Mouse (Mus musculus) midbrain, embryonic 14.5 days (tissue): ENCODE measurements at regions not wholly inside any gene's neighbourhood (a gene's known extent, or its start where the extent isn't known, plus 50 kb on each side); places are given as distances from the start of the nearest gene placed in this dataset.

Source experiments
- ATAC-seq: fragments of 200-750 bp; cut with Nextera tagmentation; 2 replicates; pipeline ENCODE4 v1.8.0; 2017; ENCODE audit warnings: moderate number of reproducible peaks, moderate library complexity; ENCODE audit not compliant: low FRiP score, low TSS enrichment
- DNase-seq: peaks from one replicate; pipeline ENCODE4 v3.0.0-alpha.2; 2015
- H3K27ac ChIP-seq: fragments of 300-500 bp; sonication (generic); replicated peaks from 2 replicates; pipeline ENCODE4 v1.5.1; 2014; ENCODE audit warnings: mild to moderate bottlenecking, low read depth, low read length, moderate library complexity
- H3K27me3 ChIP-seq: fragments of 300-500 bp; sonication (generic); 2 replicates; pipeline ENCODE4 v1.6.1; 2014; ENCODE audit warnings: low read length, control low read depth, mixed read lengths; ENCODE audit not compliant: control insufficient read depth, insufficient read depth
- H3K36me3 ChIP-seq: fragments of 300-500 bp; sonication (generic); 2 replicates; pipeline ENCODE4 v1.6.1; 2014; ENCODE audit warnings: low read length, control low read depth; ENCODE audit not compliant: control insufficient read depth, insufficient read depth
- H3K4me1 ChIP-seq: fragments of 300-500 bp; sonication (generic); 2 replicates; pipeline ENCODE4 v1.6.1; 2014; ENCODE audit warnings: mild to moderate bottlenecking, antibody characterized with exemption, low read length, control low read depth; ENCODE audit not compliant: control insufficient read depth, insufficient read depth
- H3K4me2 ChIP-seq: fragments of 300-500 bp; sonication (generic); 2 replicates; pipeline ENCODE4 v1.6.1; 2014; ENCODE audit warnings: mild to moderate bottlenecking, low read length, moderate library complexity
- H3K4me3 ChIP-seq: fragments of 300-500 bp; sonication (generic); replicated peaks from 2 replicates; pipeline ENCODE4 v1.5.1; 2014; ENCODE audit warnings: low read depth, low read length
- H3K9ac ChIP-seq: fragments of 300-500 bp; sonication (generic); replicated peaks from 2 replicates; pipeline ENCODE4 v1.6.1; 2014; ENCODE audit warnings: mild to moderate bottlenecking, low read length, moderate library complexity
- H3K9me3 ChIP-seq: fragments of 300-500 bp; sonication (generic); 2 replicates; pipeline ENCODE4 v1.6.1; 2016; ENCODE audit warnings: low read length, control low read depth, mixed read lengths; ENCODE audit not compliant: control insufficient read depth
- WGBS: fragments of 180-500 bp; shearing (Covaris S2); extraction: QIAGEN DNeasy Blood & Tissue Kit; methylation state at CpG from one replicate; pipeline ENCODE4 v1.1.7; 2014; 5-methylcytosine and 5-hydroxymethylcytosine counted together

DNA sequence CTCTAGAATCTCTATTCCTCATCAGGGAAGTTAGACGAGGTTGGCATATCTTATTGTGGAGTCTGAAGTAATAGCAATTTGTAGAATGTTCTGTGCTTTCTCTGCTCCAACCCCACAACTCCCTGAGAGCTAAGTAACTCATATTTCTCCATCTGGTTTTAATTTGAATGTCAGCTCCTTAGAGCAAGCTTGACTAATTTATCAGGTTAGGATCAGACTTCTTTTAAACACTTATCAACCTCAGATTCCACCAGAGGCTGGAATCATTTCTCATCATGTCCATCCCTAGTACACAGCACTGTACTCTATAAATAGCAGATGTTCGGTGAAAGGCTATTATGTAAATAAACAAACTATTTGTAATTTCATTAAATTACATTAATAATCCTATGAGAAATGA is 485.4 kb upstream of the Kif18a start:
- H3K27ac ChIP-seq, result no peak overlapping the region
- H3K4me3 ChIP-seq, result no peak overlapping the region
- ATAC-seq (no peak), DNase-seq (no peak)
- H3K9me3 ChIP-seq, result no peaks in the 10 kb centered on the region
- H3K36me3 ChIP-seq, result no peaks in the 10 kb centered on the region
- no peaks in the 10 kb centered on the region for H3K27me3 ChIP-seq
- no peak overlapping the region for H3K4me2 ChIP-seq
- WGBS, result 86% methylated on average over 2 of the region's 2 CpGs
- no peaks in the 10 kb centered on the region for H3K4me1 ChIP-seq
- no peak overlapping the region for H3K9ac ChIP-seq

GRCm38 (mm10) chr2:108796816-108797581 is 483.5 kb upstream of the Kif18a start:
- Histone ChIP-seq H3K27me3 (no peaks in the 10 kb centered on the region), H3K9ac (no peak overlapping the region), H3K27ac (no peak overlapping the region), H3K36me3 (no peaks in the 10 kb centered on the region), H3K4me1 (no peaks in the 10 kb centered on the region), H3K9me3 (no peaks in the 10 kb centered on the region), H3K4me3 (no peak overlapping the region), H3K4me2 (no peak overlapping the region)
- 90% methylated on average over 2 of the region's 2 CpGs for WGBS
- DNase-seq, result no peak
- ATAC-seq, result no peak

DNA sequence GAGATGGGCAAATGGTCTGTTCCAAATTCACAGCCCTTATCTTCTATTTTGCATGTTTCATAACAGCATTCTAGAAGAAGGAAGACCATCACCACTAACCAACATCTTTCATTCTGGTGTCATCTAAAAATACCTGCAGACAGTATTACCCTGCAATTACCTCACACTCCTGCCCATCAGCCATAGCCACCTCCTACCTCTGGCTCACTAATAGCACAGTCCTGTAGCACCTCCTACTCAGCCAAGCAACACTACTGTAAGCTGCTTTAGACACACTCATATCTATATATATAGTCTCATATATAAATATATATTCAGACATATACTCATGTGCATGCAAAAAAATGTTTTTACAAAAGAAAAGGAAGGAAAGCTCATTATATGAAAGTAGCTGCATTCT is 468.2 kb upstream of the Kif18a start:
- no peaks in the 10 kb centered on the region for H3K4me1 ChIP-seq
- H3K27me3 ChIP-seq, result no peaks in the 10 kb centered on the region
- DNase-seq (no peak), ATAC-seq (no peak)
- no peaks in the 10 kb centered on the region for H3K9me3 ChIP-seq
- H3K27ac ChIP-seq, result no peak overlapping the region
- no peaks in the 10 kb centered on the region for H3K36me3 ChIP-seq
- H3K4me3 ChIP-seq, result no peak overlapping the region
- H3K9ac ChIP-seq, result no peak overlapping the region
- no peak overlapping the region for H3K4me2 ChIP-seq

GRCm38 (mm10) chr2:108813040-108813566 is 467.4 kb upstream of the Kif18a start:
- Histone ChIP-seq H3K4me3 (no peak overlapping the region), H3K4me2 (no peak overlapping the region), H3K9me3 (no peaks in the 10 kb centered on the region), H3K4me1 (no peaks in the 10 kb centered on the region), H3K9ac (no peak overlapping the region), H3K27ac (no peak overlapping the region), H3K27me3 (no peaks in the 10 kb centered on the region), H3K36me3 (no peaks in the 10 kb centered on the region)
- peak; percentile 2 for DNase-seq
- ATAC-seq, result no peak
- 73% methylated on average over 6 of the region's 6 CpGs for WGBS

GRCm38 (mm10) chr2:108816579-108816978 is 464.0 kb upstream of the Kif18a start:
- no peak overlapping the region for H3K4me2 ChIP-seq
- H3K4me3 ChIP-seq, result no peak overlapping the region
- H3K4me1 ChIP-seq, result no peaks in the 10 kb centered on the region
- no peaks in the 10 kb centered on the region for H3K27me3 ChIP-seq
- no peaks in the 10 kb centered on the region for H3K36me3 ChIP-seq
- ATAC-seq, result no peak
- no peaks in the 10 kb centered on the region for H3K9me3 ChIP-seq
- H3K9ac ChIP-seq, result no peak overlapping the region
- no peak for DNase-seq
- no peak overlapping the region for H3K27ac ChIP-seq

DNA sequence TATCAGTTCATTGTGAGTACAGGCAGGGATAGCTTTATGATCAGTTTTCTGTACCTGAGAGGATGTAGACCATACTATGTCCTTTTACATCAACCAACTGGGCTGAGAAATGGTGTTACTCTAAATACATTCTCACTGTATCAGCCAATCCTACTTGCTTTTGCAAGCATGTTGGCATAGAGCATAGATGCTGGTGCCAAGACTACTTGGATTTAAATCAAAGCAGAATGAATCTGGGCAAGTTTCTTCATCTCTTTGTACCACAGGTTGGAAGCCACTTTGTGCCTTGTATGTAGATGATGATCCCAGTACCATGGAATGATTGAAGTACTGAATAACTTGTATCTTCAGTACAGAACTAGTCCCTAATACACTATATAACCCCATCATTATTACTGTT is 456.5 kb upstream of the Kif18a start:
- H3K9ac ChIP-seq, result no peak overlapping the region
- H3K4me1 ChIP-seq, result peaks cover 11% of the 10 kb centered on the region; the same call in 1 of the 2 replicates
- no peak overlapping the region for H3K27ac ChIP-seq
- no peaks in the 10 kb centered on the region for H3K9me3 ChIP-seq
- DNase-seq, result no peak
- no peak overlapping the region for H3K4me2 ChIP-seq
- no peak overlapping the region for H3K4me3 ChIP-seq
- no peaks in the 10 kb centered on the region for H3K27me3 ChIP-seq
- no peaks in the 10 kb centered on the region for H3K36me3 ChIP-seq
- ATAC-seq, result no peak

GRCm38 (mm10) chr2:108825981-108826380 is 454.6 kb upstream of the Kif18a start:
- Histone ChIP-seq H3K4me3 (no peak overlapping the region), H3K36me3 (no peaks in the 10 kb centered on the region), H3K4me2 (no peak overlapping the region), H3K27me3 (no peaks in the 10 kb centered on the region), H3K27ac (no peak overlapping the region), H3K9me3 (no peaks in the 10 kb centered on the region), H3K9ac (no peak overlapping the region), H3K4me1 (peaks cover 11% of the 10 kb centered on the region; the same call in 1 of the 2 replicates)
- ATAC-seq (no peak), DNase-seq (no peak)
- WGBS, result 68% methylated on average over 5 of the region's 5 CpGs

GRCm38 (mm10) chr2:108827106-108827838 is 453.3 kb upstream of the Kif18a start:
- Histone ChIP-seq H3K36me3 (no peaks in the 10 kb centered on the region), H3K4me2 (peak overlapping the region; percentile 30), H3K27ac (peak overlapping the region; percentile 53), H3K27me3 (no peaks in the 10 kb centered on the region), H3K9ac (no peak overlapping the region; the same call in 1 of the 2 replicates), H3K4me1 (peaks cover 11% of the 10 kb centered on the region; the same call in 1 of the 2 replicates), H3K9me3 (no peaks in the 10 kb centered on the region), H3K4me3 (no peak overlapping the region)
- peak; percentile 75 for DNase-seq
- 1% methylated on average over 12 of the region's 12 CpGs for WGBS
- peak; percentile 85 for ATAC-seq
